Mouse (Mus musculus): Measurements from ENCODE around the gene Cypt1.

DNA sequence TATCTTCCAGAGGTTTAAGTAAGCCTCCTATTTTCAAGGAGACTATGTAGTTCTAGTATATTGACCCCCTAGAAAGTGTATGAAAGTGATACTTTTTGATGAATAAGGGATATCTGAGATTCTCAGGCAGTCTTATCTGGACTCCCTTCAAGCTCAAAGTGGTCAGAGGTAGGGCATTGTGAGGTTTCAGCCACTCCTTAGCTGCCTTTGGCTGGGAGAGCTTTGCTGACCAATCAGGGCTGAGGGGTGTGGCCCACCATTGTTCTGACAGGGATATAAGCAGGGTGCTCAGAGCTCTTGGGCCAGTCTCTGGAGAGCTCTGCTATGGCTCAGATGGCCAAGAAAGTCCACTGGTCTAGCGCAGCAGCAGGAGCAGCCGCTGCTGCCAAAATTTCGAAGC lies at the start of gene Cypt1:
- no peak for TF ChIP-seq MAFK (IDR thresholded peaks at IDR 0.05; ENCODE audit: insufficient read depth, low read depth, low read length)
- TF ChIP-seq ZNF384 (IDR thresholded peaks at IDR 0.05; ENCODE audit: low read depth, low read length) = no peak
